Mouse (Mus musculus) hindbrain, postnatal 0 days (tissue): ENCODE results near the gene Pigf. TPM values are rescaled to one million over a fixed set of nuclear protein-coding genes. Genes with fewer than 3 reads are reported as not detected.
"Not testable (repeated sequence)": the region's sequence is repeated elsewhere in the genome, so short reads cannot be mapped to it uniquely, and the experiment has no call there.

Experiments used
- ATAC-seq: fragments of 200-750 bp; cut with Nextera tagmentation; 2 replicates; pipeline ENCODE4 v1.8.0; 2017; ENCODE audit warnings: mild to moderate bottlenecking, moderate TSS enrichment, moderate library complexity
- DNase-seq: peaks from one replicate; pipeline ENCODE4 v3.0.0-alpha.2; 2015; ENCODE audit warnings: low spot score
- H3K27ac ChIP-seq: fragments of 300-500 bp; sonication (generic); 2 replicates; pipeline ENCODE4 v1.5.1; 2014; ENCODE audit warnings: mild to moderate bottlenecking
- H3K27me3 ChIP-seq: fragments of 300-500 bp; sonication (generic); 2 replicates; pipeline ENCODE4 v1.6.1; 2014; ENCODE audit warnings: low read length, mixed read lengths; ENCODE audit not compliant: insufficient read depth
- H3K36me3 ChIP-seq: fragments of 300-500 bp; sonication (generic); 2 replicates; pipeline ENCODE4 v1.6.1; 2014; ENCODE audit warnings: low read length, mixed read lengths; ENCODE audit not compliant: insufficient read depth
- H3K4me1 ChIP-seq: fragments of 300-500 bp; sonication (generic); 2 replicates; pipeline ENCODE4 v1.6.1; 2014; ENCODE audit warnings: antibody characterized with exemption, low read length, mixed read lengths; ENCODE audit not compliant: insufficient read depth
- H3K4me2 ChIP-seq: fragments of 300-500 bp; sonication (generic); 2 replicates; pipeline ENCODE4 v1.6.1; 2014; ENCODE audit warnings: low read depth, mild to moderate bottlenecking, low read length, moderate library complexity, mixed read lengths
- H3K4me3 ChIP-seq: fragments of 300-500 bp; sonication (generic); 2 replicates; pipeline ENCODE4 v1.5.1; 2014; ENCODE audit warnings: low read length
- H3K9ac ChIP-seq: fragments of 300-500 bp; sonication (generic); replicated peaks from 2 replicates; pipeline ENCODE4 v1.6.1; 2014; ENCODE audit warnings: mild to moderate bottlenecking, low read length, moderate library complexity, mixed read lengths
- H3K9me3 ChIP-seq: fragments of 300-500 bp; sonication (generic); 2 replicates; pipeline ENCODE4 v1.6.1; 2016; ENCODE audit warnings: low read length, mixed read lengths
- CTCF ChIP-seq: IDR thresholded peaks from 2 replicates; pipeline ENCODE4 v1.5.1; 2016; ENCODE audit warnings: antibody characterized with exemption, control low read depth, low read depth
- WGBS: fragments of 180-500 bp; shearing (Covaris S2); extraction: QIAGEN DNeasy Blood & Tissue Kit; methylation state at CpG from one replicate; pipeline ENCODE4 v1.1.7; 2014; 5-methylcytosine and 5-hydroxymethylcytosine counted together
- polyA plus RNA-seq: library from polyadenylated mRNA; unstranded; fragments of >200 nt; fragmentation: Nextera tagmentation; extraction: Ambion mirVana; gene quantifications from 2 replicates; pipeline ENCODE4 v1.2.1, GENCODE M21; 2015
- total RNA-seq: library from RNA; depleted of rRNA; stranded (reverse); fragments of >200 nt; gene quantifications from 2 replicates; pipeline ENCODE4 v1.2.3, GENCODE M21; 2014; rRNA removed

Pigf gene
- total RNA-seq = 12.8 and 15.7 TPM in 2 replicates
- polyA plus RNA-seq = 31.3 and 33.3 TPM in 2 replicates

DNA sequence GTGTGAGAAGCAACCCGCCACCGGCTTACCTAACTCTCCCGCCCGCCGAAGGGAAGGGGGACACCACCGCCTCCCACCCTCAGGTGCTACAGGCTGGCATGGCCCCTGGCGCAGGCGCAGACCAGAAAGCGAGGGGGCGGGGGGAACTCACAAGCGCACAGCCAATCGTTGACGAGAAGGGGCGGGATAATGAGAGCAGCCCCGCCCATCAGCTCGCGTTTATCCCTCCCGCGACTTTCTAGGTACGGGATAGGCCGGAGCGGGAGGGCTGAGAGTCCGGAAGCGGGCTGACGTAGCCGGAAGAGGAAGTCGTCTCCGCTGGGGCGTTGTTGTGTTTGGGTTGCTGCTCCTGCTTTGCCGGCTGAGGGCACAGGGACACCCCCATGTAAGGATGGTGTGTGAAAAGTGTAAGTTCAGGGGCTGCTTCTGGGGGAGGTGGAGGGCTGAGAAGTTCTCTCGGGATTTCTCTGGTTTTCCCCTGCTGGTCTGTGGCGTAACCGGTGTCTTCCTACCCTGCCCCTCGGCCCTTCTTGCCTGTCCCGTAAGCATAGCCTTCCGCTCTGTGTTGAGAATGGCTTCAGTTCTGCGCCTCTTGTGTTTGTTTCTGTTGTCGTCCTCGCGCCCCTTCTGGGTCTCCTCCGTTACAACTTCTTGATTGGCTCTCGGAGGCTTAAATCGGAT, at the start of gene Pigf, which contains the start of gene Cript:
Gene Pigf, minus strand, starts transcription at position 138 of the 681 bp plus-strand sequence.
Gene Cript, plus strand, starts transcription at position 282 of the 681 bp plus-strand sequence.
- under 1% methylated on average over 43 of the region's 43 CpGs for WGBS
- Histone ChIP-seq H3K9me3 (no peaks in the 10 kb centered on the region), H3K4me2 (peak within 1 kb of the TSS; percentile 98), H3K36me3 (no peaks in the 10 kb centered on the region), H3K9ac (peak within 1 kb of the TSS; percentile 68), H3K27ac (peak within 1 kb of the TSS; percentile 68), H3K4me1 (peaks cover 8% of the 10 kb centered on the region), H3K27me3 (no peaks in the 10 kb centered on the region), H3K4me3 (peak within 1 kb of the TSS; percentile 89)
- peak; percentile 44 for TF ChIP-seq CTCF
- DNase-seq (peak; percentile 99), ATAC-seq (peak; percentile 100)

DNA sequence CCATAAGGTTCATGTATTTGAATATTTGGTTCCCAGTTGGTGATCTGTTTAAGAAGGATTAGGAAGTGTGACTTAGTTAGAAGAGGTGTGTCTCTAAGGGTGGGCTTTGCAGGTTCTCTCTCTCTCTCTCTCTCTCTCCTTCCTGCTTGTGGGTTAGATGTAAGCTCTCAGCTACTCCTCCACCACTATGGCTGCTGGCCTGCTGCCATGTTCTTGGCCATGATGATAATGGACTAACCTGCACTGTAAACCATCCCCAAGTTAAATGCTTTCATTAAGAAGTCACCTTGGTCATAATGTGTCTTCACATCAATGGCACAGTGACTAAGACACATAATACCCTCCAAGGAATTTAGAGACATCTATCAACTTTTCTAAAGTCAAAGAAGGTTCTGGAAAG, 48.3 kb upstream of the Pigf start:
- Histone ChIP-seq H3K36me3 (no peaks in the 10 kb centered on the region), H3K9me3 (no peaks in the 10 kb centered on the region), H3K4me3 (no peak overlapping the region), H3K27me3 (no peaks in the 10 kb centered on the region), H3K4me2 (no peak overlapping the region), H3K9ac (no peak overlapping the region), H3K4me1 (no peaks in the 10 kb centered on the region), H3K27ac (no peak overlapping the region)
- TF ChIP-seq CTCF = no peak
- DNase-seq (no peak), ATAC-seq (no peak)

DNA sequence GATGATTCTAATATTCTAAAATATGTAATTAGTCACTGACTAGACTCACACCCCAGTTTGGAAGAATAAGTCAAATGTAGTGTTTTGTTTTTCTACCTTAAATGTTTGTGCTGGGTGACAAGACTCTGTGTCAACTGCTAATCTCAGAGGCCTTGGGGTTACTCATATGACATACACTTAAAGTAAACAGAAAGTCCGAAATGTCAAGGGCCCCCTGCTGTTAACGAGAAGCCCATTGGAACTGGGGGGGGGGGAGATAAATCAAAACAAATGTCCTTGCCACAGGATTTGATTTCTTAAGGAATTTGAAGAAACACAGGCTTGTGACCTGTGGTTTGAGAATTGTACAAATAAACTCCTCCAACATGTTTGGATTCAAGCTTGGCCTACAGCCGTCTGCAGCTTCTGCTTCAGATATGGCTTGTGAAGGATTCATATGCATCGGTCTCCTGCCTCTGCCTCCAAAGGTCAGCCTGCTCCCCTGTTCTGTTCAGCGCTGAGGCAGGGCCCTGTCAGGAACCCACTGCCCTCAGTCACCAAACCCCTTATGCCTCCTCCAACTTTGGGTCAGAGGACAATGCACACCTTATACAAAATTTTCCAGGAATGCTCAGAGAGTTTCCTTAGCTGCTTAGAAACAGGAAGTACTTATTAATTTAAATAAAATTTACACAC, 47.7 kb upstream of the Pigf start:
- Histone ChIP-seq H3K27ac (no peak overlapping the region), H3K9me3 (no peaks in the 10 kb centered on the region), H3K4me1 (no peaks in the 10 kb centered on the region), H3K36me3 (no peaks in the 10 kb centered on the region), H3K4me3 (no peak overlapping the region), H3K9ac (no peak overlapping the region), H3K4me2 (no peak overlapping the region), H3K27me3 (no peaks in the 10 kb centered on the region)
- 73% methylated on average over 5 of the region's 5 CpGs for WGBS
- DNase-seq (no peak), ATAC-seq (no peak)
- no peak for TF ChIP-seq CTCF

DNA sequence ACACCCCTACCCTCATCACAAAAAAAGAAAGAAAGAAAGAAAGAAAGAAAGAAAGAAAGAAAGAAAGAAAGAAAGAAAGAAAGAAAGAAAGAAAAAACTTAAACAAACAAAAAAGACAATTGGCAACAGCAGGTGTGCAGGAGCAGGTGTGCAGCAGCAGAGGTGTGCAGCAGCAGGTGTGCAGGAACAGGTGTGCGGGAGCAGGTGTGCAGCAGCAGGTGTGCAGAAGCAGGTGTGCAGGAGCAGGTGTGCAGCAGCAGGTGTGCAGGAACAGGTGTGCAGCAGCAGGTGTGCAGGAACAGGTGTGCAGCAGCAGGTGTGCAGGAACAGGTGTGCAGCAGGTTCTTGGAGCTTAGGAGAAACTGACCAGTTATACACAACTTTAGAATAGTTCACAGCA, 47.0 kb upstream of the Pigf start:
- not testable (repeated sequence) for H3K4me3 ChIP-seq, H3K27ac ChIP-seq, H3K27me3 ChIP-seq, H3K9ac ChIP-seq, H3K4me1 ChIP-seq, DNase-seq, H3K4me2 ChIP-seq, H3K9me3 ChIP-seq, H3K36me3 ChIP-seq, ATAC-seq
- WGBS = 95% methylated on average over 1 of the region's 1 CpGs

DNA sequence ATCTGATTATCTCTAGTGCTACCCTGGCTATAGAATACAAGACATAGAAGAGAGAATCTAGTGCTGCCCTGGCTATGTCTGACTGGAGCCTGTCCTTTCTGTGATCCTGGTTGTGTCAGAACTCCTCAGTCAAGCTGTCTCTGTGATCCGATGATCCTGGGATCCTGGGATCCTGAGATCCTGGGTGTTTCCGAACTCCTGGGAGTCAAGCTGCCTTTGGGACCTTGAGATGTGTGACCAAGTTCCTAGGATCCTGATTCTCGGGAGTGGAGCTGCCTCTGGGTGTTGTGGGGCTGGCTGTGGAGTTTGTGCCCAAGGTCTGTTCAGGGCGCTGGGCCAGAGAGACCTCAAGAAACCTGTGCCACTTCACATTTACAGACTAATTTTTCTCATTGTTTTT, 43.8 kb upstream of the Pigf start:
- no peak overlapping the region for H3K27ac ChIP-seq
- no peaks in the 10 kb centered on the region for H3K36me3 ChIP-seq
- H3K27me3 ChIP-seq = no peaks in the 10 kb centered on the region
- no peak overlapping the region for H3K4me3 ChIP-seq
- no peak for TF ChIP-seq CTCF
- DNase-seq (no peak), ATAC-seq (no peak)
- 93% methylated on average over 4 of the region's 4 CpGs for WGBS
- no peak overlapping the region for H3K4me2 ChIP-seq
- no peaks in the 10 kb centered on the region for H3K9me3 ChIP-seq
- no peak overlapping the region for H3K9ac ChIP-seq
- H3K4me1 ChIP-seq = no peaks in the 10 kb centered on the region

DNA sequence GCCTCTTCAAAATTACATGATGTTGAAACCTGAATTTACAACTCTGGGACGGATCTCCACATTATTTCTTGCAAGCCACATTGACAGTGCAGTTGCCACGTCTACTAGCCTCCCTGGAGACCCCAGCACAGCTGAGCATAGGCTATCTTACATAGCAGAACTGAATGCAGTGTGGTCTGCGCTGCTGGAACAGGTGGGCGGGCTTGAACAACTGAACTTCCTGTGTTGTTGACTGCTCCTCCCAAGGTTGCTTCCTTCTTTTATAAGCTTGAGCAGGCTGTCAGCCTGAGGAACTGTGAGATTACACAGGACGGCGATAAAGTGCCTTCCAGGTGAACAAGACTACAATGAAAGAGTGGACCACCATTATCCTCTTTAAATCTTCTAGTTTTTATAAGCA, 38.8 kb upstream of the Pigf start:
- Histone ChIP-seq H3K27me3 (no peaks in the 10 kb centered on the region), H3K27ac (no peak overlapping the region), H3K4me2 (no peak overlapping the region), H3K9me3 (no peaks in the 10 kb centered on the region), H3K9ac (no peak overlapping the region), H3K4me3 (no peak overlapping the region), H3K36me3 (no peaks in the 10 kb centered on the region), H3K4me1 (no peaks in the 10 kb centered on the region)
- 81% methylated on average over 6 of the region's 6 CpGs for WGBS
- TF ChIP-seq CTCF = no peak
- no peak for DNase-seq
- no peak for ATAC-seq

DNA sequence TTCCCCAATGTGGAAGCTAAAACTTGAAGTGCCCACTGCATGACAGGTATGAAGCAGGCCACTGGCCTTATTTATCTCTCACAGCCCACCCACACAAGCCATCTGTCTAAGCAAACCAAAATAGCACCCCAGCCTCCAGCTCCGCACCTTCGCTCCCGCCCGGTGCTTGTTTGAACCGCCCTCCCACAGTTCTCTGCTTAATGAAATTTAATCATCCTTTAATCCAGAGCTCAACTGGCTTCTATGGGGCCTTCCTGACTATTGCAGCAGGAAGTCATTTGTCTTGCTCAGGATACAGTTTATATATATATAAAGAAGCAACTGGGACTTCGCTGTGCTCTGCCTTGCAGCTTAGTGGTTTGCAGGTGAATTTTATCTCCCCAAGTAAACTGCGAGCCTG, 38.3 kb upstream of the Pigf start:
- WGBS = 81% methylated on average over 7 of the region's 7 CpGs
- no peak for TF ChIP-seq CTCF
- no peaks in the 10 kb centered on the region for H3K36me3 ChIP-seq
- no peaks in the 10 kb centered on the region for H3K27me3 ChIP-seq
- no peaks in the 10 kb centered on the region for H3K4me1 ChIP-seq
- DNase-seq (no peak), ATAC-seq (no peak)
- no peak overlapping the region for H3K9ac ChIP-seq
- no peak overlapping the region for H3K4me3 ChIP-seq
- H3K4me2 ChIP-seq = no peak overlapping the region
- H3K27ac ChIP-seq = no peak overlapping the region
- H3K9me3 ChIP-seq = no peaks in the 10 kb centered on the region
